Mouse (Mus musculus) heart, embryonic 12.5 days (tissue): ENCODE measurements around the gene Pdpr. TPM values are rescaled to one million over a fixed set of nuclear protein-coding genes. Genes with fewer than 3 reads are reported as not detected.

ENCODE experiments used
- ATAC-seq: fragments of 200-750 bp; cut with Nextera tagmentation; 2 replicates; pipeline ENCODE4 v1.8.0; 2017; ENCODE audit warnings: moderate TSS enrichment, moderate library complexity; ENCODE audit not compliant: insufficient number of reproducible peaks, low FRiP score
- H3K27ac ChIP-seq: fragments of 300-500 bp; sonication (generic); 2 replicates; pipeline ENCODE4 v1.5.1; 2016; ENCODE audit warnings: mild to moderate bottlenecking, moderate library complexity; ENCODE audit not compliant: poor library complexity, severe bottlenecking
- H3K27me3 ChIP-seq: fragments of 300-500 bp; sonication (generic); replicated peaks from 2 replicates; pipeline ENCODE4 v1.6.1; 2016; ENCODE audit warnings: mild to moderate bottlenecking, moderate library complexity
- H3K36me3 ChIP-seq: fragments of 300-500 bp; sonication (generic); 2 replicates; pipeline ENCODE4 v1.6.1; 2016; ENCODE audit warnings: mild to moderate bottlenecking, moderate library complexity
- H3K4me1 ChIP-seq: fragments of 300-500 bp; sonication (generic); replicated peaks from 2 replicates; pipeline ENCODE4 v1.6.1; 2016; ENCODE audit warnings: mild to moderate bottlenecking
- H3K4me2 ChIP-seq: fragments of 300-500 bp; sonication (generic); 2 replicates; pipeline ENCODE4 v1.6.1; 2016; ENCODE audit warnings: mild to moderate bottlenecking, moderate library complexity
- H3K4me3 ChIP-seq: fragments of 300-500 bp; sonication (generic); 2 replicates; pipeline ENCODE4 v1.5.1; 2016; ENCODE audit warnings: mild to moderate bottlenecking
- H3K9ac ChIP-seq: fragments of 300-500 bp; sonication (generic); 2 replicates; pipeline ENCODE4 v1.6.1; 2016; ENCODE audit warnings: mild to moderate bottlenecking, moderate library complexity
- H3K9me3 ChIP-seq: fragments of 300-500 bp; sonication (generic); replicated peaks from 2 replicates; pipeline ENCODE4 v1.6.1; 2016; ENCODE audit warnings: mild to moderate bottlenecking, moderate library complexity
- WGBS: fragments of 180-500 bp; shearing (Covaris S2); methylation state at CpG from one replicate; pipeline ENCODE4 v1.1.7; 2016; 5-methylcytosine and 5-hydroxymethylcytosine counted together
- polyA plus RNA-seq: library from polyadenylated mRNA; unstranded; fragments of >200 nt; fragmentation: Nextera tagmentation; extraction: Ambion mirVana; gene quantifications from 2 replicates; pipeline ENCODE4 v1.2.1, GENCODE M21; 2016

The Pdpr gene
- 16.2 and 18.1 TPM in 2 replicates for polyA plus RNA-seq

GRCm38 (mm10) chr8:111093865-111094718 lies at the start of gene Pdpr:
Gene Pdpr (plus strand): TSS chr8:111094630.
- Histone ChIP-seq H3K36me3 (no peaks in the 10 kb centered on the region), H3K4me2 (peak within 1 kb of the TSS; percentile 91), H3K27me3 (no peaks in the 10 kb centered on the region), H3K9me3 (no peaks in the 10 kb centered on the region), H3K4me1 (peaks cover 17% of the 10 kb centered on the region), H3K27ac (peak within 1 kb of the TSS; percentile 58), H3K4me3 (peak within 1 kb of the TSS; percentile 85), H3K9ac (peak within 1 kb of the TSS; percentile 84)
- 5% methylated on average over 58 of the region's 72 CpGs for WGBS
- ATAC-seq: peak; percentile 94

DNA sequence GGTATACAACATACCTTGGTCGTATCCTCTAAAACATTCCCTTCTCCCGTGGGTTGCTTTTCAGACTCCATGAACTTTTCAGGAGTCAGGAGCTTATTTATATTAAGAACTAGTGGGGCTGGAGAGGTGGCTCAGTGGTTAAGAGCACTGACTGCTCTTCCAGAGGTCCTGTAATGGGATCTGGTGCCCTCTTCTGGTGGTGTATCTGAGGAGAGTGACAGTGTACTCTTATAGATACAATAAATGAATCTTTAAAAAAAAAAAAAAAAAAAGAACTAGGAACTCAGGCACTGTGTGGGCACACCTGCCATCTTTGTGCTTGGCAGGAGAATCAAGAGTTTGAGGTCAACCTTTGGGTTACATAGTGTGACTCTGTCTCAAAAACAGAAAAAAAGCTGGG lies 45.7 kb upstream of the Pdpr start:
- Histone ChIP-seq H3K27ac (no peak overlapping the region), H3K9ac (no peak overlapping the region), H3K4me2 (no peak overlapping the region), H3K27me3 (no peaks in the 10 kb centered on the region), H3K36me3 (peaks cover 97% of the 10 kb centered on the region), H3K9me3 (no peaks in the 10 kb centered on the region), H3K4me3 (no peak overlapping the region), H3K4me1 (no peaks in the 10 kb centered on the region)
- ATAC-seq: no peak
- WGBS: 92% methylated on average over 2 of the region's 2 CpGs

DNA sequence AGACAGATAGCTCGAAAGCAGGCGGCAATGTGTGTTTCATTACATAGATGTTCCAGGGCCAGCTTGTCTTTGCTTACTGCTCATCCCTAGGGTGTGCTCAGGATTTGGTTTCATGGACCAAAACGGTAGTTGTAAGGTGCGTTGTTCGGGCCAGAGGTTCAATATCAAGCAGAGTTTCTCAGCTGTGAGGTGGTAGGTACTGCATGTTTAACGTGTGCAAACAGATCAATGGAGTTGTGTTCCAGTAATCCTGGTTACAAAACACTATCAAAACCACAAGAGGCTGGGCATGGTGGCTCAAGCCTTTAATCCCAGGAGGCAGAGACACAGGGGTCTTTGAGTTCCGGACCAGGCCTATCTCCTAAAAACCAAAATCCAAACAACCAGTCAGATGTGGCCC lies 45.3 kb upstream of the Pdpr start:
- no peaks in the 10 kb centered on the region for H3K9me3 ChIP-seq
- no peak overlapping the region for H3K9ac ChIP-seq
- H3K36me3 ChIP-seq: peaks cover 98% of the 10 kb centered on the region
- H3K27me3 ChIP-seq: no peaks in the 10 kb centered on the region
- H3K27ac ChIP-seq: no peak overlapping the region
- WGBS: 93% methylated on average over 7 of the region's 7 CpGs
- no peak overlapping the region for H3K4me3 ChIP-seq
- H3K4me1 ChIP-seq: no peaks in the 10 kb centered on the region
- H3K4me2 ChIP-seq: no peak overlapping the region
- ATAC-seq: no peak

- no peak for ATAC-seq
- H3K9ac ChIP-seq: no peak overlapping the region
- H3K4me1 ChIP-seq: peaks cover 19% of the 10 kb centered on the region
- H3K9me3 ChIP-seq: no peaks in the 10 kb centered on the region
- no peak overlapping the region for H3K27ac ChIP-seq
- no peaks in the 10 kb centered on the region for H3K27me3 ChIP-seq
- H3K4me3 ChIP-seq: no peak overlapping the region
- H3K36me3 ChIP-seq: peaks cover 76% of the 10 kb centered on the region
- no peak overlapping the region for H3K4me2 ChIP-seq
- WGBS: 93% methylated on average over 12 of the region's 12 CpGs
Measured at GRCm38 (mm10) chr8:111053827-111054518, 40.5 kb upstream of the Pdpr start.

DNA sequence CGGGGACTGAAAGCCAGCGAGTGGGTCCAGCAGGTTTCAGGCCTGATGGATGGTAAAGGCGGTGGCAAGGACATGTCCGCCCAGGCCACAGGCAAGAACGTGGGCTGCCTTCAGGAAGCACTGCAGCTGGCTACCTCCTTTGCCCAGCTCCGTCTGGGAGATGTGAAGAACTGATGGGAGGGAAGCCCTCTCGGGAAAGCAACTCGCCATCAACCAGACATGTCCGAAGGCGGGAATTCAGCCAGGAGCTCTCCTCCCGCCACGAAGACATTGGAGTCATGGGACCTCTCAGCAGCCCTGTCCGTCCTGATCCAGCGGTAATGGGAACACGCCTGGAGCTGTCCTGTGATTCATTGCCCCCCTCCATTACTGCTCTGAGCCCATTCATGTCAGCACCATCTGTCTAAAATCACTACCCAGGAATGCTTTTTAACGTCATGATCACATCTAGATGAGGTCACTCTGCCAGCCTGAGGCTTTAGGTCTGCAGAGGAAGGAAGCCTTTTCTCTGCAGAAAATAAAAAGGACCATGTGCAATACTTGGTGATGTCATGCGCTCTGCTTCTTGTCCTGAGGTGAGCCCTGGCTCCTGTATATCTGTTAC lies 39.3 kb upstream of the Pdpr start:
- Histone ChIP-seq H3K4me3 (no peak overlapping the region), H3K4me2 (no peak overlapping the region), H3K9me3 (no peaks in the 10 kb centered on the region), H3K36me3 (peaks cover 64% of the 10 kb centered on the region), H3K9ac (peak overlapping the region; percentile 24; the same call in 1 of the 2 replicates), H3K27ac (no peak overlapping the region), H3K4me1 (peaks cover 22% of the 10 kb centered on the region), H3K27me3 (no peaks in the 10 kb centered on the region)
- 83% methylated on average over 17 of the region's 17 CpGs for WGBS
- ATAC-seq: no peak

GRCm38 (mm10) chr8:111055661-111056060 lies 38.8 kb upstream of the Pdpr start:
- H3K27ac ChIP-seq: no peak overlapping the region
- peaks cover 25% of the 10 kb centered on the region for H3K4me1 ChIP-seq
- no peak overlapping the region for H3K4me3 ChIP-seq
- ATAC-seq: no peak
- peaks cover 59% of the 10 kb centered on the region for H3K36me3 ChIP-seq
- H3K4me2 ChIP-seq: no peak overlapping the region
- no peaks in the 10 kb centered on the region for H3K27me3 ChIP-seq
- H3K9ac ChIP-seq: no peak overlapping the region
- WGBS: 65% methylated on average over 2 of the region's 2 CpGs
- H3K9me3 ChIP-seq: no peaks in the 10 kb centered on the region

- Histone ChIP-seq H3K9ac (peak within 1 kb of the TSS; percentile 87), H3K27ac (peak within 1 kb of the TSS; percentile 84), H3K36me3 (peaks cover 55% of the 10 kb centered on the region), H3K4me3 (peak within 1 kb of the TSS; percentile 82), H3K4me2 (peak within 1 kb of the TSS; percentile 99), H3K4me1 (peaks cover 31% of the 10 kb centered on the region), H3K27me3 (no peaks in the 10 kb centered on the region), H3K9me3 (no peaks in the 10 kb centered on the region)
- peak; percentile 91 for ATAC-seq
- WGBS: under 1% methylated on average over 68 of the region's 68 CpGs
Measured at GRCm38 (mm10) chr8:111056158-111056663, 38.2 kb upstream of the Pdpr start, which contains the start of gene Exosc6. Gene Exosc6 (plus strand): TSS chr8:111056339.

DNA sequence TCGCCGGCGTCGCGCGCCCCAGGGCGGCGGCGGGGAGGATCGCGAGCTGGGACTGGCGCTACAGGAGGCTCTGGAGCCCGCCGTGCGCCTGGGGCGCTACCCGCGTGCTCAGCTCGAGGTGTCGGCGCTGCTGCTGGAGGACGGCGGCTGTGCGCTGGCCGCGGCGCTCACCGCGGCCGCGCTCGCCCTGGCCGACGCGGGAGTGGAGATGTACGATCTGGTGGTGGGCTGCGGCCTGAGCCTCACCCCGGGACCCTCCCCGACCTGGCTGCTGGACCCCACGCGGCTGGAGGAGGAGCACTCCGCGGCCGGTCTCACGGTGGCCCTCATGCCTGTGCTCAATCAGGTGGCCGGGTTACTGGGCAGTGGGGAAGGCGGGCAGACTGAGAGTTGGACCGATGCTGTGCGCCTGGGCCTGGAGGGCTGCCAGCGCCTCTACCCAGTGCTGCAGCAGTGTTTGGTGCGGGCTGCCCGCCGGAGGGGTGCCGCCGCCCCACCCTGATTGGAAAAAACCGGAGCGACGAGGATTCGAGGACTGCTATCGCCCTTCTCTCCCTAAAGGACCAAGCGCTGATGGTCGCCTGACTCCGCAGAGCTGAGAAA lies 37.6 kb upstream of the Pdpr start:
- Histone ChIP-seq H3K4me2 (peak overlapping the region; percentile 99), H3K27ac (peak overlapping the region; percentile 84), H3K4me1 (peaks cover 36% of the 10 kb centered on the region), H3K27me3 (no peaks in the 10 kb centered on the region), H3K36me3 (peaks cover 49% of the 10 kb centered on the region), H3K9me3 (no peaks in the 10 kb centered on the region), H3K9ac (peak overlapping the region; percentile 87), H3K4me3 (peak overlapping the region; percentile 82)
- under 1% methylated on average over 61 of the region's 63 CpGs for WGBS
- ATAC-seq: peak; percentile 53

- peak overlapping the region; percentile 62 for H3K27ac ChIP-seq
- H3K9me3 ChIP-seq: no peaks in the 10 kb centered on the region
- peak overlapping the region; percentile 9; the same call in 1 of the 2 replicates for H3K4me2 ChIP-seq
- peaks cover 36% of the 10 kb centered on the region for H3K4me1 ChIP-seq
- peaks cover 27% of the 10 kb centered on the region for H3K36me3 ChIP-seq
- H3K4me3 ChIP-seq: no peak overlapping the region
- no peak for ATAC-seq
- H3K9ac ChIP-seq: 0 out of 2 replicates have a peak overlapping the region, but pooled peaks have one; percentile 23
- H3K27me3 ChIP-seq: no peaks in the 10 kb centered on the region
- 53% methylated on average over 2 of the region's 2 CpGs for WGBS
Measured at GRCm38 (mm10) chr8:111058946-111059572, 35.4 kb upstream of the Pdpr start.

DNA sequence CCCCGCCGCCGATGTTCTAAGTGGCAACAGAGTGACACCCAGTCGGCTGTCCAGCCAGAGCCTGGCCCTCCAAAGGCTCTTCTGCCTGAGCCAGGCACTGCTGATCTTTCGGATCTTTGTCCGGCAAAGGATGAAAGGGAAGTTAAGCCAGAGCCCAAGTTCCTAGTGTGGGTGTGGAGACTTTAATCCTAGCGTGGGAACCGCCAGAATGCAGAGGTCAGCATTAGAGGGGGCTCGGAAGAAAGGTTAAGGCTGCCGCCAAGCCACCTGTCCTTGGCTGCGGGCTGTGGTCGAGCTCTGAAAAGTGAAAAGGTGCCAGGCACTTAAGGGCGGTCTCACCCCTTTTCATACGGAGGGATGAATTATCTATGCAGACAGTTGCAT lies 32.8 kb upstream of the Pdpr start:
- H3K4me3 ChIP-seq: peak overlapping the region; percentile 79
- ATAC-seq: no peak
- no peaks in the 10 kb centered on the region for H3K9me3 ChIP-seq
- peaks cover 8% of the 10 kb centered on the region for H3K36me3 ChIP-seq
- WGBS: 2% methylated on average over 14 of the region's 14 CpGs
- peak overlapping the region; percentile 93 for H3K4me2 ChIP-seq
- no peaks in the 10 kb centered on the region for H3K27me3 ChIP-seq
- H3K4me1 ChIP-seq: peaks cover 36% of the 10 kb centered on the region
- H3K27ac ChIP-seq: no peak overlapping the region
- peak overlapping the region; percentile 74 for H3K9ac ChIP-seq
